Mouse (Mus musculus) ES-Bruce4 (cell line): Measurements from ENCODE around the gene Mcoln3.
A peak's percentile ranks its signal among the peaks of the same experiment; 100 is the strongest.

Experiments used
- CTCF ChIP-seq: IDR thresholded peaks from one replicate; pipeline ENCODE4 v1.8.1; 2011; ENCODE audit warnings: low read depth, low read length
- EP300 ChIP-seq: IDR thresholded peaks from 2 replicates; pipeline ENCODE4 v1.6.1; 2011; ENCODE audit warnings: low read depth, low read length; ENCODE audit not compliant: insufficient read depth
- POLR2A ChIP-seq: IDR thresholded peaks from one replicate; pipeline ENCODE4 v1.8.1; 2011; ENCODE audit warnings: low read length; ENCODE audit not compliant: insufficient read depth

DNA sequence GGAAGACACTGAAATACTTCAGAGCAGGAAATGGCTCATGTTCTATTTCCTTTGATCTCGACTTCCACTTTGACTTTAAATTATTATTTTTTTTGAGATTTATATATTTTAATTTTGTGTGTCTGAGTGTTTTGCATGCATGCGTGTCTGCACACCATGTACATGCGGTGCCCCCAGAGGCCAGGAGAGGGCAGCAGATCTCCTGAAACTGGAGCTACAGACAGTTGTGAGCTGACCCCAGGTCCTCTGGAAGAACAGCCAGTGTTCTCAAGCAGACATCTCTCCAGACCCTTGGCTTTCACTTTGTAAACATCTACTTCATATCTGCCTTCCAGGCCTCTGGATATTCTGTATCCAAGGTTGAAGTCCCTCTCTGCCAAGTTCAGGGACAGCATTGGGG, 63.7 kb downstream of the Mcoln3 start:
- TF ChIP-seq CTCF (peak; percentile 68), POLR2A (no peak), EP300 (no peak)
